Mouse (Mus musculus) ES-E14 (cell line): ENCODE measurements around the gene Pgc.

Experiments
- CHD2 ChIP-seq: IDR thresholded peaks from 2 replicates; pipeline ENCODE4 v1.6.1; 2014; ENCODE audit warnings: mild to moderate bottlenecking, low read depth, low read length, inconsistent platforms
- HCFC1 ChIP-seq: IDR thresholded peaks from 2 replicates; pipeline ENCODE4 v1.6.1; 2012; ENCODE audit warnings: low read length, inconsistent platforms, borderline replicate concordance; ENCODE audit not compliant: insufficient read depth
- MAFK ChIP-seq: IDR thresholded peaks from 2 replicates; pipeline ENCODE4 v1.6.1; 2014; ENCODE audit warnings: mild to moderate bottlenecking, low read depth, low read length, inconsistent platforms; ENCODE audit not compliant: insufficient read depth
- ZC3H11A ChIP-seq: IDR thresholded peaks from 2 replicates; pipeline ENCODE4 v1.6.1; 2012; ENCODE audit warnings: low read depth, mild to moderate bottlenecking, inconsistent platforms, low read length, borderline replicate concordance

DNA sequence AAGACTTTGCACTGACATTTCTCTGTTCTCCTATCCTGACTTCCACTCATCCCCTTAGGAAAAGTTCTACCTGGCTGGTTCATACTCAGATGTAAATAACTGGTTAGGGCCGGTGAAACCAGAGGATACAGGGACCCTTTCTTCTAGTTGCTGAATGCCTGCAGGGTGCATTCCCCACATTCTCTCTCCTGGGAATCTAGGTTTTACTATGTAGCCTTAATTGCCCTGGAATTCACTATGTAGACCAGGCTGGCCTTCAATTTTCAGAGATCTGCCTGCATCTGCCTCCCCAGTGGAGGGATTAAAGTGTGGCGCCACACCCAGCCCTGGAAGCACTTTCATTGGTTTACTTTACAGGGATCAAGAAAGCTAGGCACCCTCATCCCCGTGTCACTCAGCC lies 55.8 kb downstream of the Pgc start:
- no peak for TF ChIP-seq ZC3H11A
- no peak for TF ChIP-seq MAFK
- TF ChIP-seq HCFC1: no peak
- no peak for TF ChIP-seq CHD2
